Mouse (Mus musculus): ENCODE results near the gene Irx3. TPM values are rescaled to one million over a fixed set of nuclear protein-coding genes. Genes with fewer than 3 reads are reported as not detected.

The Irx3 gene
- polyA plus RNA-seq, 1 experiment from 2014 or later: 12.2 TPM

DNA sequence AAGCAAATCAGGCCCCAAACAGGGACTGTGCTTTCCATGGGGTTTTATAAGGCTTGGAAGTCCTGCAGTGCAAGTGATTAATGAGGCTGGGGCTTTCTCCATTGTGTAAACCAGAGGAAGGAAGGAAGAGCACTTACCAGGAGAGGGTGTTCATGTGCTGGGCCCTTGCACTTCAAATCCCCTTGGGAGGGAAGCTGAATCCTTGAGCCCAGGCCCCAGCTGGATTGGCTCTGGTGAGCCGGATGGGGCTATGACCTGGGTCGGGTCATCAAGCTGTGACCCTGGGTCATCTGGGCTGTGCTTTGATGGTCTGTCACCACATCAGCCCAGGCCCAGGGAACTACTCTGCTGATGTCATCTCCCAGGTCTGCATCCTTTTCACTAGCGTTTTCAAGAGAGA, 16.9 kb upstream of the Irx3 start:
- Histone ChIP-seq H3K9me3 (no peaks in the 10 kb centered on the region), H3K4me1 (peaks cover 28% of the 10 kb centered on the region), H3K27ac (peak overlapping the region; percentile 20; the same call in 1 of the 2 replicates), H3K4me3 (no peak overlapping the region), H3K36me3 (replicated peaks) (no peaks in the 10 kb centered on the region), H3K27me3 (ENCODE audit: poor library complexity, severe bottlenecking) (peaks cover 98% of the 10 kb centered on the region)
- 16% methylated on average over 3 of the region's 3 CpGs for WGBS
- no peak for DNase-seq (ENCODE audit: extremely low spot score, low spot score)

DNA sequence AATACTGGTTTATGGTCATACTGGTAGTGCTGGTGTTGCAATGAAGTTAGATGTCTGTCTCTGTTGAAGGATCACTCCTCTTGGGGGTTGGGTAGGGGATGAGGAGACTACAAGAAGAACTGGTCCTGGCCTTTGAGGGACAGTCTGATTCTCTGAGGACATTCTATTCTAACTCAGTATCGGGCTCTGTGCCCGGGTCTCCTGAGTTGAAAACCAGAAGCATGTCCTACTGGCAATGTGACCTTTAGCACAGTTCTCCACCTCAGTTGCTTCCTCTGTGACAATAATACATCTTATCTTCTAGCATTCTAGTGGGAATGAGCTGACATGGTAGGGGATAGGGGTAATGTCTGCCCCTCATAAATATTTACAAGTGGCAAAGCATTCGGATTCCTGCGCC, 12.2 kb upstream of the Irx3 start:
- DNase-seq (ENCODE audit: extremely low spot score, low spot score): no peak
- no peaks in the 10 kb centered on the region for H3K36me3 ChIP-seq (replicated peaks)

DNA sequence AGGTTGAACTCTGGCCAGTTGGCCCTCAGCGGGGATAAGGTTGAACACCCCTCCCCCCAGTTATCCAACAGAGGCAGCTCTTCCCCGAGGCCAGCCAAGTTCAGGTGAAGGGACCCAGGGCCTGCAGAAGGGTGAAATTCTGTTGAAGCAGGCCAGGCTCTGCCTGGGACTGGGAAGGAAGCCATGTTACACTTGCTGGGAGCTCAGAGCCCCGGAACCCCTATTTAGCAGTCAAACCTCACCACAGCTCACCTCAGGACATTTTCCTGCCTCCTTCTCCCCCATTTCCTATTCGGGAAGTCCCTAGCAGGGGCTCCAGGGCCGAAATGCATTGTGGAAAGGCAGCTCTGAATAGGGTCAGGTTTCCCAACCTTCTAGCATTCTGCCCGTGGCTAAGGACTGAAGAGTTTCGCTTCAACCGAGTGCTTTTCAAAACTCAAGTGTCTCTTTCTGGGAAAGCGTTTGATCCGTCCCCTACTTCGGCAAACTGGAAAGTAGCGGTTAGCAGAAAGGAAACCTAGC, 4.9 kb upstream of the Irx3 start:
- H3K27ac ChIP-seq: peak overlapping the region; percentile 82
- WGBS: 3% methylated on average over 12 of the region's 12 CpGs
- peaks cover 100% of the 10 kb centered on the region for H3K27me3 ChIP-seq (ENCODE audit: poor library complexity, severe bottlenecking)
- no peaks in the 10 kb centered on the region for H3K9me3 ChIP-seq
- H3K4me1 ChIP-seq: peaks cover 56% of the 10 kb centered on the region
- no peaks in the 10 kb centered on the region for H3K36me3 ChIP-seq (replicated peaks)
- peak overlapping the region; percentile 46 for H3K4me3 ChIP-seq
- peak; percentile 41 for DNase-seq (ENCODE audit: extremely low spot score, low spot score)

More for the DNA sequence above, 12.2 kb upstream of the Irx3 start:
- H3K4me1 ChIP-seq: peaks cover 22% of the 10 kb centered on the region
- no peak overlapping the region for H3K27ac ChIP-seq
- no peak overlapping the region for H3K4me3 ChIP-seq
- H3K27me3 ChIP-seq (ENCODE audit: poor library complexity, severe bottlenecking): peaks cover 100% of the 10 kb centered on the region
- H3K9me3 ChIP-seq: no peaks in the 10 kb centered on the region
- 97% methylated on average over 4 of the region's 4 CpGs for WGBS

DNA sequence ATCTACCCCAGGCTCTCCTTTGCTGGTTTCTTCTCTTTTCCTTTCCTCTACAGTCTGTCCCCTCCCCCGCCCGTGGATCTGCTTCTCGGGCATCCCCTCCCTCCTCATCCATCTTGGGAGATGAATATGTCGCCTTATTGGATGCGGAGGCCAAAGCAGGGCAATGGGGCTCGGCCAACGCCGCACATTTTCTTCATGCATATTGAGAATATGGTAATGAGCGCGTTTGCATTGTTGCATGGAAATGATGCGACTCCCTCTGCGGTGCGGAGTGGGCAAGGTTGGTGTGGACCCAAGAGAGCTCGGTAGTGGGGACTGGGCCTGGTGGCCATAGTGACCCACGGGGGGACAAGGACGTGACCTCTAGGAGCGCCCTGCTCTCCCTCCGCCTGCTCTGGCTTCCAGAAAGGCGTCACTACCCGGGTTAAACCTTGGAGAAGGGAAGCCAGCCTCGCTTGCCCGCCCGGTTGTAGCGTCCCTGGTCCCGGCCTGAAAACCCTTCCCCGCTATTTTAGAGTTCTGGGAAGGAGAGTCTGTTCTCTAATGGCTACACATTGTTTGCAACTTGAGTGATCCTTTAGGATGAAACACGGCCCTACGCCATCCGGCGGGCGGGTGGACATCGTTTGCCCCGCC, 4.3 kb upstream of the Irx3 start:
- H3K4me3 ChIP-seq: peak overlapping the region; percentile 46
- peaks cover 100% of the 10 kb centered on the region for H3K27me3 ChIP-seq (ENCODE audit: poor library complexity, severe bottlenecking)
- no peaks in the 10 kb centered on the region for H3K36me3 ChIP-seq (replicated peaks)
- WGBS: under 1% methylated on average over 33 of the region's 33 CpGs
- peaks cover 62% of the 10 kb centered on the region for H3K4me1 ChIP-seq
- DNase-seq (ENCODE audit: extremely low spot score, low spot score): peak; percentile 43
- H3K9me3 ChIP-seq: no peaks in the 10 kb centered on the region
- H3K27ac ChIP-seq: peak overlapping the region; percentile 82

DNA sequence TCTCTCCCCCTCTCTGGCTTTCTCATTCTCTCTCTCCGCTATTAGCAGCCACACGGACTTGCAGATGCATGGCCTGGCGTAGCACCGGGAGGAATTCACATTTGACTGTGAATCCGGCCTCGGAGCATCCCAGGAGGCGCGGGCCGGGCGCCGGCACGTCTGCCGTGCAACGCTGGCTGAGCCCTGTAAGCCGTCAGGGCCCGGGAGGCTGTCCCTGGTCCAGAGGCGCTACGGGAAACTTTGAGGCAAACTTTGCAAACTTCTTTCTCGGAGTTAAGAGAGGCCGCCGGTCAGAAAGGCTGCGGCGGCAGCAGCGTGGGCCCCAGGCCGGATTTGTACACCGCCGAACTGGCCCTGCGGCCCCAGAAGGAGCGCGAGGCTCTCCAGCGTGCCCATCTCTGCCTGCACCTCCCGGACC, 3.4 kb upstream of the Irx3 start:
- H3K4me3 ChIP-seq: peak overlapping the region; percentile 46
- peak; percentile 67 for DNase-seq (ENCODE audit: extremely low spot score, low spot score)
- peaks cover 71% of the 10 kb centered on the region for H3K4me1 ChIP-seq
- no peaks in the 10 kb centered on the region for H3K36me3 ChIP-seq (replicated peaks)
- peaks cover 100% of the 10 kb centered on the region for H3K27me3 ChIP-seq (ENCODE audit: poor library complexity, severe bottlenecking)
- H3K27ac ChIP-seq: peak overlapping the region; percentile 82
- WGBS: under 1% methylated on average over 32 of the region's 32 CpGs
- H3K9me3 ChIP-seq: no peaks in the 10 kb centered on the region

DNA sequence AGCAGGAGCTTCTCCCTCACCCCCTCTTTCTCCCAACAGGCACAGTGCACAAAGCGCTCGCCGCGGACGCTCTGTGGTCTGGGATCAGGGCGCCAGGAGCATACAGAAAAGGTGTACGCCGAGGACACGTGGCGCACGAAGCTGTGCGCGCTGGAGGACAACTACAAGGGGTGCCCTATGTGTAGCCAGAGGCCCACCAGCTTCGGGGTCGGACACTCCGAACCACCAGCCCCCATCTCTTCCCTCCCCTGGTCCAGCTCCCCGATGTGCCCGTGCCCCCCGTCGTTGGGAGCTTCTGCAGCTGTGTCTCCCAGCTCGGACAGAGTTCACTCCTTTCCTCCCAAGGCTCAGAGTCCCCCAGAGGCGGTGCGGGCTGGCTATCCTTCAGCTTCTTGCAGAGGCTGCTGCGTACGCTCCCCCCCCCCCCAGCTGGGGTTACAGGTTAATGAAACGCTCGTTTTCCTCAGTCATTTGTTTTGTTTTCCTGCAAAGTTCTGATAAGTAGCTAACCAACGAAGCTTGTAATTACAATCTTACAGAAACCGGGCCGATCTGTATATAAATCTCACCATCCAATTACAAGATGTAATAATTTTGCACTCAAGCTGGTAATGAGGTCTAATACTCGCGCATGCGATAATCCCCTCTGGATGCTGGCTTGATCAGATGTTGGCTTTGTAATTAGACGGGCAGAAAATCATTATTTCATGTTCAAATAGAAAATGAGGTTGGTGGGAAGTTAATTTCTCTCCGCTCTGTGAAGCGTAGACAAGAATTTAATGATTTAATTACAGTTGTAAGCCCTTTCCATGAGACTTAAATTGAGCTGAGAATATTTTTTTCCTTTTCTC, 2.8 kb upstream of the Irx3 start:
- Histone ChIP-seq H3K4me3 (peak overlapping the region; percentile 46), H3K4me1 (peaks cover 78% of the 10 kb centered on the region), H3K9me3 (no peaks in the 10 kb centered on the region), H3K27me3 (ENCODE audit: poor library complexity, severe bottlenecking) (peaks cover 100% of the 10 kb centered on the region), H3K36me3 (replicated peaks) (peaks cover 4% of the 10 kb centered on the region), H3K27ac (peak overlapping the region; percentile 82)
- peak; percentile 65 for DNase-seq (ENCODE audit: extremely low spot score, low spot score)
- 1% methylated on average over 36 of the region's 36 CpGs for WGBS

DNA sequence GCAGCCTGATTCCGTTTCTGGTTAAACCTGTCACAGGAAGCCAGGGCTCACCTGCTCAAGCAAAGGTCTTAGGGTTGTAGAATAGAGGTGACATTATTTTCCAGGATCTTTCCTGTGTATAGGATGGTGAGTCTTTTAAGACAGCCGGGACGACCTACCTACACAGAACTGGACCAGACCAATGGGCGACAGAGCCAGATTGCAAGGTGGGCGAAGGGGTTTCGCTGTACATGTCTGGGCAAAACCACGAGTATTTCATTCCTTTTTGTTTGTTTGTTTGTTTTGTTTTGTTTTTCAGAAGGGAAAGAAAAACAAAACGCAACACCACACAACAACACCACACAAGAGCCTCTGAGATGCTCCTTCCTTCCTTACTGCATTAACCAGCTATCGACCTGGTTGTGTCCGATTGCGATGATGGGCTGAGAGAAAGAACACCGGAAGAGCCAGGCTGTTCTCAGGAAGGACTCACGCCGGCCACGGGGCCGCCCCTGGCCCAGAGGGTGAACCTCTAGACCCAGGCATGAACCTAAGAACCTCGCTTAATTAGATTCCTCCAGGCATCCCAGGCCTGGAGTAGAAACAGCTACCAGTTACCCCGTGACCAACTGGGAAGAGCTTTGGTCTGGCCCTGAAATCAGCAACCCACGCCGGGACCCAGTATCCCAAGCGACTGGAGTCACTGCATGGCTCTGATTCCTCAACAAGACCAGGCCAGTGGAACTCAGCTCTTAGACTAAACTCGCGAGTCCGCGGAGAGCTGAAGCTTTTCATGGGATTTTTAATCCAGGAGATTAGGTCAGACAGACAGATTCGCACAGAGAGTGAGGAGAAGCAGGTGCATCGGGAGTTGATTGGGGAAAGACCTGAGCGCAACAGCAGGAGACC, 1.9 kb upstream of the Irx3 start:
- peaks cover 8% of the 10 kb centered on the region for H3K36me3 ChIP-seq (replicated peaks)
- DNase-seq (ENCODE audit: extremely low spot score, low spot score): no peak
- H3K27ac ChIP-seq: peak overlapping the region; percentile 79
- peaks cover 100% of the 10 kb centered on the region for H3K27me3 ChIP-seq (ENCODE audit: poor library complexity, severe bottlenecking)
- 4% methylated on average over 28 of the region's 28 CpGs for WGBS
- H3K4me1 ChIP-seq: peaks cover 86% of the 10 kb centered on the region
- no peaks in the 10 kb centered on the region for H3K9me3 ChIP-seq
- peak overlapping the region; percentile 70 for H3K4me3 ChIP-seq

DNA sequence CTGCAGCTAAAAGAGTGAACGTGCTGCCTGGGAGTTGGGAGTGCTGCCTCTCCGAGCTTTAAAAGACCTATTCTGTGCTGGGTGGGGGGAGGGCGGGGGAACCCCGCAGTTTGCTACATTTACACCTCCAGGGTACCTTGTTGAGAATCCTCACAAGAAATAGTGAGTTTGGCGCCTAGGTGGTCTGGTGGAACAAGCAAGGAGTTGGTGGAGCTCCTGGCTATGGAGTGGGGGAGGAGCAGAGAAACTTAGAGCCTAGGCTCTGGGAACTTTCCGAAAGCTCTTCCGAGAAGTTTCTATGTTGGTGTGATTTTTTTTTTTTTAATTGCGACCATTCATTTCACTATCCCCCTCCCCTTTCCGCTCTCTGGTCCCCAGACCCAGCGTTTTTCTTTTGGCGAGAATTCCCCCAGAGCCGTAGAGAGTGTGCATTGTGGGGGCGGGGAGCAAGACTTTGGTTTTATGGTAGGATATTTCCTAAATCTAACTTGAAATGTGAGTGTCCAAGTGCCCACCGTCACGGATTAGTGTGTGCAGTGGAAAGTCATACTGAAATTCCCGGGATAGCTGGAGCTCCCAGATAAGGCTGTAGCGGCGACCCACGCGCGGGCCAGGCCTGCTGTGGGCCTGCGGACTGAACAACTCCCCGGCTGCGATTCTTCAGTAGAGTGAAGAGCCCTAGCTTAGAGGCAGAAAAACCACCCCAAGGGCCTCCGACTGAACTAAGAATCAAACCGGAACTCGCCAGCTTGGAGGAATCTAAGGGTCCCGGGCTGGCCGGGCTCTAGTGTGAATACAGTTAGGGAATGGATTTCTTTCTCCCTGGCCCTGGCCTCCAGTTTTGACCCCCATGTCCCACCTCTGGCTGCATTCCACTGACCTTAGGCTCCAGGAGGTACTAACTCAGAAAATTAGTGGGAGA, 795 bp upstream of the Irx3 start:
- peaks cover 100% of the 10 kb centered on the region for H3K27me3 ChIP-seq (ENCODE audit: poor library complexity, severe bottlenecking)
- H3K36me3 ChIP-seq (replicated peaks): peaks cover 8% of the 10 kb centered on the region
- H3K27ac ChIP-seq: peak overlapping the region; percentile 86
- H3K4me3 ChIP-seq: peak overlapping the region; percentile 70
- DNase-seq (ENCODE audit: extremely low spot score, low spot score): peak; percentile 35
- H3K9me3 ChIP-seq: no peaks in the 10 kb centered on the region
- WGBS: under 1% methylated on average over 29 of the region's 29 CpGs
- peaks cover 97% of the 10 kb centered on the region for H3K4me1 ChIP-seq

DNA sequence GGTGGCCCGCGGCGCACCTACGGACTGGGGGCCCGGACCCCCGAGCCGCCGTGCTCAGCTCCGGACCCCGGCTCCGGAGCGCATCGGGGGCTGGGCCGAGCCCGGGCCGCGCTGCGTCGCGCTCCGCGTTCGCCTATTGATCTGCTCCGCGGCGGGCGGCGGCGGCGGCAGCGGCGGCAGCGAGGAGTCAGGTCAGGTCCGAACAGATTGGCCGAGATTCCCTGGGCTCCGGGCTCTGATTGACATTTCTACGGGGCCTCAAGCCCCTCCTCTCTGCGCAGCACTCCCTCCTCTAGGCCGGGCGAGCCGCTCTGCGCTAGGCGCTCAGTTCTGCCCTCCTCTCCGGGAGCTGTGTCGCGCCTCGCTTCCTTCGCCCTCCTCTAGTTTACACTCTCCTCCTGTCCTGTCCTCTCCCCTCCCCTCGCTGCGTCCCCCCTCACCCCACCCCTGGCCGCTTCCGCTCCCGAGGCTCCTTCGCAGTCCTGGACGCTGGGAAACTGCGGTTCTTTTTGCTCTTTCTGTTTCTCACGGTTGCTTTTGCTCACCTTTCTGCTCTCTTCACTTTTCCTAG, 541 bp downstream of the Irx3 start:
- 0% methylated on average over 55 of the region's 57 CpGs for WGBS
- Histone ChIP-seq H3K4me1 (peaks cover 93% of the 10 kb centered on the region), H3K4me3 (peak overlapping the region; percentile 70), H3K36me3 (replicated peaks) (peaks cover 8% of the 10 kb centered on the region), H3K27me3 (ENCODE audit: poor library complexity, severe bottlenecking) (peaks cover 100% of the 10 kb centered on the region), H3K9me3 (no peaks in the 10 kb centered on the region), H3K27ac (peak overlapping the region; percentile 86)
- peak; percentile 82 for DNase-seq (ENCODE audit: extremely low spot score, low spot score)

DNA sequence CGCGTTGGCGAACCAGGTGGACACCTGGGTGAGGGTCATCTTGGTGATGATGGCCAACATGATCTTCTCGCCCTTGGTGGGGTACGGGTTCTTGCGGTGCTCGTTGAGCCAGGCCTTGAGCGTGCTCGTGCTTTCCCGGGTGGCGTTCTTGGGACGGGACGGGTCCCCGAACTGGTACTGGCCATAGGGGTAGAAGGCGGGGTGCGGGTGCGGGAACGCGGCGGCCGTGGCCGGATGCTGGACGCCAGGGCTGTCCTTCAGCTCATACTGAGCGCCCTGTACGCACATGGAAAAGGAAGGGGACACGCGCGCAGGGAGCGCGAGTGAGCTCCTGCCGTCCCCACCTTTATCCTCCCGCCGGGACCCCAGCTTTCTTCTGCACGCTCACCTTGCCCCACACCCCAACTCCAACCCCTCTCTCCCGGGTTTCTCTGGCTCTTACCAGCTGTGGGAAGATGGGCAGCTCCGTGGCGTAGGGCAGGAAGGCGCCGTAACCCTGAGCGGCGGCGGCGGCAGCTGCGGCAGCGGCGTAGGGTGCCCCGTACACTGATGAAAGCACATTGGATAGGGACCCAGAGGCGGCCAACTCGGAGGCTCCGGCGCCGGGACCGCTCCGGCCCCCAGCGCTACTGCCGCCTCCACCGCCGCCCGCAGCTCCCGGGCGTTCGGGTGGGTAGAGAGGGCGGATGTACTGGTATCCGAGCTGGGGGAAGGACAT, 1.2 kb downstream of the Irx3 start:
- Histone ChIP-seq H3K4me3 (peak overlapping the region; percentile 70), H3K27me3 (ENCODE audit: poor library complexity, severe bottlenecking) (peaks cover 100% of the 10 kb centered on the region), H3K36me3 (replicated peaks) (peaks cover 8% of the 10 kb centered on the region), H3K4me1 (peaks cover 87% of the 10 kb centered on the region), H3K9me3 (no peaks in the 10 kb centered on the region), H3K27ac (peak overlapping the region; percentile 86)
- DNase-seq (ENCODE audit: extremely low spot score, low spot score): peak; percentile 63
- whole genome bisulfite sequencing: under 1% methylated on average over 64 of the region's 64 CpGs
